Mouse (Mus musculus) left cerebral cortex, postnatal 36 days (tissue): ENCODE results near the gene Tgm5. TPM values are rescaled to one million over a fixed set of nuclear protein-coding genes. Genes with fewer than 3 reads are reported as not detected.
"Not testable (repeated sequence)": the region's sequence is repeated elsewhere in the genome, so short reads cannot be mapped to it uniquely, and the experiment has no call there.

Source experiments
- DNase-seq, 2 experiments: peaks; one replicate each; pipeline ENCODE4 v3.0.0; 2021 to 2022; ENCODE audit warnings: low spot score in 2 of 2, mixed read lengths in 1 of 2
- intact Hi-C: fragments of 180-260 bp; cut with DNase I; formaldehyde crosslinking; loops from one replicate; pipeline ENCODE4 v1.15.1; 2025
- total RNA-seq, 2 experiments: library from RNA; stranded (reverse); gene quantifications; 2 replicates each; pipeline ENCODE4 v1.2.3; 2021

The Tgm5 gene
- not detected for total RNA-seq

DNA sequence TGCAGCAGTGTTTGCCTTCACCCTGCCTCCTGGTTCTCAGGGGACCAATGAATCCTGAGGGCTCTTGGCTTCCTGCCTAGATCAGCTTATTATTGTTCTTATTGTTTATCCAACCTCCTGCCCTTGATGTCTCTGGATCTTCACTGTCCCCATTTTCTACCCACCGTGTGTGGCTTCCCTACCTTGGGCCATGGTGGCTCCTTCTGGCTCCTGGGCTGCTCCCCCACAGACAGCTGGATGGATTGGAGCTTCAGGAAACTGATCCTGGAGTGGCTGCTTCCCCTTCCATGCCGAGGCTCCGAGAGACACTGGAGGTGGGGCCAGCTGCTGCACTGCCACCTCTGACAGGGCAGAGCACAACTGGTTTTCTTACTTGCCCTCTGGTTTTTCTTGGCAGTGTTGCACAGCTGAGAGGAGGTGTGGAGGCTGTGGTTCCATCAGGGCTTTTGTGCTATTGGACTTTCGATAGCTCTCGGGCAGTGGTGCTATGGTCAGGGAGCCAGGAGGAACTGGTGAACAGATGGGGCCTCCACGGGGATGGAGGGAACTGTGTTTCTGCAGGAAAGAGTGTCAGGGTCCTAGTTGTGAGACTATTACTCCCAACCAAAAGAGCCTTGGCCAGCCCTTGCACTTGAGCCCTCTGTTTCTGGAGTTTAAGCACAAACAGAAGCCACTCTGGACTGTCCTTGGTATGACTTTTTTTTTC, at the start of gene Tgm5:
Gene Tgm5 (minus strand): TSS at position 362 of the 706 bp plus-strand sequence.
- intact Hi-C loops, result no loop called here
- DNase-seq, result no peak

DNA sequence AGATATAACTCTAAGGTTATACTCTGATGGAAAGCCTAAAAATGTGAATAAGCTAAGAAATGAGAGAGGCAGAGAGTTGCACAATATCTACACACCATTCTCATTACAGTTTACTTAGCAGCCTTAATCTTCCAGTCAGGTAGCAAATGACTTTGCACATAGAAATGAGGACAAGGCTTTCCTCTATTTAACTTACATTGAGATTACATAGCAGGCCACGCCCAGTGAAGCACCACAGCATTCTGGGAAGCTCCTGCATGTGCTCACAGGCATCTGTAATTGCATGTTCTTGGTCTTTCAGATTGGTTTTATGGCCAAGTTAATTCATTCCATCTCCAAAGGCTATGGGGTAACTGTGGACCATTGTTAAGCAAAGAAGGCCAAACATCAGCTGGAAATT, 47.2 kb upstream of the Tgm5 start:
- no peak for DNase-seq
- intact Hi-C loops, result no loop called here

DNA sequence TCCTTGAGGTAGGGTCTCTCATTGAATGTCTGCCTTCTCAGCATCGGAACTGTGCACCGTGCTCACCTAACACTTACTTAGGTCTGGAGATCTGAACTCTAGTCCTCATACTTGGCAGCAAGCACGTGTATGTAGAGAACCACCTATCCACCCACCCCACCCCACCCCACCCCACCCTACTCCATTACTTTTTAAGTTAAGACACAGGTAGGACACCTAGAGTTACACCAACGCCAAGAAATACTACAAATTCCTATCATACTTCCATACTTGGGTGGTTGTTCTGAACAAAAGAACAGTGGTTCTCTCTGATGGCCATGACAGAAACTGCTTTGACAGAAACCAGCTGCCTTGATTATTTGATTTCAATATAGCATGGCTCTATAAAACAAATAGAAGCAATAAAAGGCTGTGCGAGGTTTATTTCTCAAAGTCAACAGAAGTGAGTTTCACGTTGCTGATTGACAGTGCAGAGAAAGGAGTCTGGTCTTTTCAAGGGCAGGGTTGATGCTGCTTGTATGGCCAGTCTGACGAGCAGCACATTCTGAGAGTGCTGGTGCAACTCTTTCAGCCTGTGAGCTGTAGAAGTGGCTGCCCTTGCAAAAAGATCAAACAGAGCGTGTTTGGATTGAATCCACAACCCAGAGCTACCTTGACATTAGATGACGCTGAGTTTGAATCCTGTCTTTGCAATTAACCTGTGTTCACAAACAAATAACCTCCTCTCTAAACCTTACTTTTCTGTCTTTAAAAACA, 43.4 kb upstream of the Tgm5 start:
- intact Hi-C loops, result no loop called here
- no peak for DNase-seq

DNA sequence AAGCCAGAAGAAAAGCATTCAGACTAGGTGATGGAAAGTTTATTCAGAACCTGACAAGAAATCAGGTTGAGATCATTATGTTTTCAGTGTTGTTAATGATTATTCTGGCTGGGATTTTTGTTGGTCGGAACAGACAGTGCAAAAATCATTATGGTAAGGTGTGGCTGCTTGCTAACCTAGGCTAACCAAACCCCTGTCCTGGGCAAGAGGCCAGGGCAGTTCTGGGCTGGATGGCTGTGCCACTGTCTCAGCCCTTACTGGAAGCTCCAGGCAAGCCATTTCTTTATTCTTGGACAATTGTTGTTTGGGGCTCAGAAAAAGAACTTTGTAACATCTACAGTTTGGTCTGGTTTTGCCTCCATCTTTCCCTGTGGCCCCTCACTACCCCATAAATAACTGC, 41.9 kb upstream of the Tgm5 start:
- DNase-seq, result no peak
- intact Hi-C loops, result no loop called here

DNA sequence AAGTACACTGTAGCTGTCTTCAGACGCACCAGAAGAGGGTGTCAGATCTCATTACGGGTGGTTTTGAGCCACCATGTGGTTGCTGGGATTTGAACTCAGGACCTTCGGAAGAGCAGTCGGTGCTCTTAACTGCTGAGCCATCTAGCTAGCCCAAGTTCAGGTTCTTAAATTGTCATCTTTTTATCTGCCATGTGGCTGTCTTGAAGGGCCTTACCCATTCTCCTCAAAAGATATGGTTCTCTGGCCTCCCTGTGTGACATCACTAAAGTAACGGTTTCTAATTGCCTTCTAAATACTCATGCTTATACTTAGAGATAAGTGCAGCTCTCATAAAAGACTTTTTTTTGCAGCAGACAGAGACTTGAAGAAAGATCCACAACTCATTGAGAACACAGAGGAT, 40.7 kb upstream of the Tgm5 start:
- DNase-seq, intact Hi-C loops: not testable (repeated sequence)

DNA sequence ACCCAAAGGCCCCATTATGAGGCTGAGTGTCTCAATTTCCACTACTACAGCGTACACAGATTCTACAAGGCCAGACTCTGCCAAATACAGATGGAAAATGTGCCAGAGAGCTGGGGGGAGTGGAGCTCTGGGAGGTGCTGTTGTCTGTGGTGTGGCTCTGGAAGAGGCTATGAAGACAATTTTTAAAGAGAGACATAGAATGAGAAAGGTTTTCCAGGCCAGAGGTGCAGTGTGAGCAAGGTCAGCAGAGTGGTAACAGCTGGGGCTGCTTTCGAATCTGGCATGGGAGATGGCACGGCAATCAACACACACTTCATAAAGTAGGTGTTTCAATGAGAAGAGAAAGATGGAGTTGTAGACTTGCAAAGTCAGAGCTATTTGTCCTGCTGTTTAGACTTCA, 33.6 kb upstream of the Tgm5 start:
- intact Hi-C loops, result no loop called here
- DNase-seq, result no peak

DNA sequence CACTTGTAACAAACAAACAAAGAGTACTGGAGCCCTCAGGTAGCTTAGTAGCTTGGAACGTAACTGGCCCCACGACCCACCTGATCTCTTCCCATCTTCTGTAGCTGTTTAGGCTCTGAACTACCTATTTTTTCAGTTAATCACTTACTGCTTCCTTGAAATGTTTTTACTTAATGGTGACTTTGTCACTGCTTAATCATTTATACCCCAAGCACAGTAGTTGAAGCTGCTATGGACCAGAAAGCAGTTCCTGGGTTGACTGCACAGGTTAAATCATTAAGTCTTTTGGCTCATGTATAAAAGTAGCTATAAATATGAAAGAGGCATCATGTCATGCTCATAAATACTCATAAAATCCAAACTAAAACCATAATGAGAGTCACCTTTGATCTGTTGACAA, 29.8 kb upstream of the Tgm5 start:
- intact Hi-C loops, result no loop called here
- no peak for DNase-seq

DNA sequence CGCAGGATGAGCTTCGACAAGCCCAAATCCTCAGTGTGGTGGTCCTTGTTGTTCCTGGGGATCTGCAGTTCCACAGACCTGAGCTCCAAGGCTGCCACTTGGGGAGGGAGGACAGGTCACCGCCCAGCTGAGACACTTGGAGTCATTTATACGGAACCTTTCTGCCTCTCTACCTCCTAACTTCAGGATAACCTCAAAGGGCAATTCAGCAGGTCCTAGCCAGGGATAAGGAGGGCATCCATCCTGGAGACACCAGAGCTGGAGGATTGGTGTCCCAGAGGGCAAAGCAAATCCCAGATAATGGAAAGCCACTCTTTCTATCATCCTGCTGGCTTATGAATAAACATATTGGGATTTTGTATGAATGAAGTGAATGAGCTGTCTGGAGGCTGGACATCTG, 24.1 kb upstream of the Tgm5 start, which contains the start of gene Tgm7:
Gene Tgm7 (minus strand): TSS at position 101 of the 400 bp plus-strand sequence.
- intact Hi-C loops, result no loop called here
- DNase-seq, result no peak

DNA sequence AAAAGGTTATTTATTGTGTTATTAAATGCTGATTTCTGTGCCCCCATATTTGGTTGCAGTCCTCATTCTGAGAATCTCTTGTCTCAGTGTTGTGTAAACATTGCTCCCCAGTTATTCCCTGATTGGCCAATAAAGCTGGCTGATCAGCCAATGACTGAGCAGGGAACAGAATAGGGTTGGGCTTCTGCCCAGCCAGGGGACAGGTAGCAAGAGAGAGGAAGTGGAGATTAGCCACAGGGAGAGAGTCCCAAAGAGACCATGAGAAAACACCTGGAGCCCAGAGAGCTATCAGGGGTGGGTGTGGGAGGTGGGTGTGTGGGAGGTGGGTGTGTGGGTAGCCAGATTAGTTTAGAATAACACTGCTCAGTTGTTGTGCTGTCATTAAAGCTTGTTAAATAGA, 20.3 kb upstream of the Tgm5 start:
- DNase-seq, result no peak
- intact Hi-C loops, result no loop called here

DNA sequence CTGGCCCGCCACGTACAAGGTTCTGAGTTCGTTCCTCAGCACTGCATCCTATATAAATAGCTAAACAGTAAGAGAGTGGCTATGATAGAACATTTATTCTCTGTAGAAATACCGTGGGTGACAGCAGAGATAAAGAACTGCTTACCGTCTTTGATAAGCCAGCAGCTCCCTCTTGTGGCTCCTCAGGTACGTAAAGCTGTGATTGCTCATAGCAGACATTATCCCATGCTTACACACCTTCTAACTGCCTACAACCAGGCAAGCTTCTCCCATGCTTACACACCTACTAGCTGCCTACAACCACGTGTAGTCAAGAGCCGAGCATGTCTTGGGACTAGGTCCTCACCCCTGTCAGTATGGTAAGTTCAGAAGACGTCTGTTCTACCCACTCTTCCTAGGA, 16.4 kb upstream of the Tgm5 start:
- peak; percentile 44 to 54 for DNase-seq
- intact Hi-C loops, result loop anchor here (2.0 kb wide), 1 partner anchor 61 kb away; no protein-coding TSS in a partner anchor

DNA sequence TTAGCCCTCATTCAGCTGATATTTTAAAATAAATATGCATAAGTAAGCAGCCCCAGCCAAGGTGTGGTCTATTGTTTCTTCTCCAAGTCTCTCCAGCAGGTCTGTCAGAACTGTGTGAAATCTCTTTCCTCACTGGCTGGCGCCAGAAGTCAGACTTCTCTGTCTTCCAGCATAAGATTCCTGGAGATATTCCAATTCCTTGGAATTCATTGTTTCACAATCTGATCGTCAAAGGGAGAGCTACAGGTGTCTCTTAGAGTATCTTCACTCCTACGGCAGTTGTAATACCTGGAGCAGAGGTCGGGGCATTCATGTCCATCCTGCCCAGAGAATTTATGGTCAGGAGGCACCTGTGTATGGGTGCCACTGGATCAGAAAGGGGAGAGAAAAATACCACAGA, 4.1 kb upstream of the Tgm5 start:
- intact Hi-C loops, result no loop called here
- DNase-seq, result no peak

DNA sequence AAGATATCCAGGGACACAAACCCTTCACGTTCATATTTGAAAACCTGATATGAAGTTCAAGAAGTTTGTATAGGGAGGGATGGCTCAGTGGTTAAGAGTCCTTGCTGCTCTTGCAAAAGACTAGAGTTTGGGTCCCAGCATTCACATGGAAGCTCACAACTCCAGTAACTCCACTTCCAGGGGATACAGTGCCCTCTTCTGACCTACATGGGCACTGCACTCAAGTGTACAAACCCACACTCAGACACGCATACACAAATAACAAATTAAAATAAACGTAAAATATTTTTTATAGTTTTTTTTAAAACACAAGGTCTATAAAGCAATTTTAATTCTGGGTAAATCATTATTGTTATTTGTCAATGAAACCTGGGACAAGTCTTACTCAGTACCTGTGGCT, 2.9 kb upstream of the Tgm5 start:
- DNase-seq, result no peak

DNA sequence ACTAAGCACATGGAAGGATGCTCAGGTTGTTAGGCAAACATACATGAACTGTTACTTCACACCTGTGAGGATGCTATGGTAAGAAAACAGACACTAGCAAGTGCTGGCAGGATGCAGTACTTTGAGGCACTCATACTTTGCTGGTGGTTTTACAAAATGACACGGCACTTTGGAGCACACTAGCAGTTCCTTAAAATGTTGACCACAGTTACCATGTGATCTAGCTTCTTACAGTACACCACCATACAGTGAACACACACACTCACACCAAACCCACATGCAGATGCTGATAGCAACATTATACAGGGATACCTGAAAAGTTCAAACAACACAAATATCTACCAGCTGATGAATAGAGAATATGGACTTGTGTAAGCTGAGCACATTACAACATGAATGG, 3.0 kb downstream of the Tgm5 start:
- intact Hi-C loops, result no loop called here
- no peak for DNase-seq

More for the DNA sequence above, 2.9 kb upstream of the Tgm5 start:
- intact Hi-C loops, result no loop called here

DNA sequence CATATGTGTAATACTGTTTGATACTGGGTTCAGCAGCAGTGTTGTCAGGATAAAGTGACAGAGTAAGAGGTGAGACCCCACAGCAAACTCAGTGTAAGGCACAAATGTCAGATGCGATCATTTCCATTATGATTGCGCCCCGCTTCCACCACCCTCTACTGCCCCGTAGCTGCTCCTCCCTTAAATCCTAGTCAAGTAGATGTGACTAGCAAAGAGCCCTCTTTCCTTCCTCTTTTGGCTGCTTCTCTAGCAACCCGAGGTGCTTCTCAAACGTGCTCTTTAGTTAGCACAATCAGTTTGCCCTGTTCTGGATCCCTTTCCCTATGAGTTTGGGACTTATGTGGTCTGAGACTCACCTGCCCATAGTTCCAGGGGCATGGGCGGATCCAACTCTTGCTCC, 10.9 kb downstream of the Tgm5 start:
- DNase-seq, result no peak
- intact Hi-C loops, result no loop called here

DNA sequence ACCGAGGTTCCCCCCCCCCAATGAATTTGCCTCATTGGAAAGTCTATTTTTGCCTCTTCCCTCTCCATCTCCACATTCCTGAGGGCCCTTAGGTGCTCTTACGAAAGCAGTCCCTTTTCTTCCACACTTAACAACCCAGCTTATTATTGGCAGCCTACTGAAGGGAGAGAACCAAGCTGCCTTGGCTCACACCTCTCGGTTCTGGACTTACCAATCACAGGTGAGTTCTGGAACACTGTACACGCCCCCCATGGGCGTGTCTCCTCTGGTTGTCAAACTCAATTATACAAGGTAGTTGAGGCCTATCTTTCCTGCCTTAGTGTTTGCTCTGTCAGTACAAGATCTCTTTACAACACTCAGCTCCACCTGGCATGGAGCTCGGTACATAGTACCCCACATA, 13.8 kb downstream of the Tgm5 start:
- no peak for DNase-seq
- intact Hi-C loops, result no loop called here

DNA sequence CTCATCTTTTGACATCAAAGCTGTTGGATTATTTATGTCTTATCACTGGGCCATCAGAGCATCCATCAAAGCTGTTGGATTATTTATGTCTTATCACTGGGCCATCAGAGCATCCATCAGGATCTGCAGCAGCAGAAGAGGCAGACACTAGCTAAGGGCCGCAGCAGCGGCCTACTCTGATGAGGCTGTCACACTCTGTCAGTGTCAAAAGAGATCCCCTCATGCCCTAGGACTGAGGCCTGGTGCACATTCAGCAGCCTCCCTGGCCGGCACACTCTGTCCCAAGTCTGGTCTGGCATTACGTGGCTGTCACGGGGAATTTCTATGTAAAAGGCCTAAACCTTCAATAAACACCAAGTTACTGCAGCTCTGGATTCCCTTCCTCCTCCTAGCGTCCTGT, 16.1 kb downstream of the Tgm5 start:
- intact Hi-C loops, result no loop called here
- DNase-seq, result no peak

DNA sequence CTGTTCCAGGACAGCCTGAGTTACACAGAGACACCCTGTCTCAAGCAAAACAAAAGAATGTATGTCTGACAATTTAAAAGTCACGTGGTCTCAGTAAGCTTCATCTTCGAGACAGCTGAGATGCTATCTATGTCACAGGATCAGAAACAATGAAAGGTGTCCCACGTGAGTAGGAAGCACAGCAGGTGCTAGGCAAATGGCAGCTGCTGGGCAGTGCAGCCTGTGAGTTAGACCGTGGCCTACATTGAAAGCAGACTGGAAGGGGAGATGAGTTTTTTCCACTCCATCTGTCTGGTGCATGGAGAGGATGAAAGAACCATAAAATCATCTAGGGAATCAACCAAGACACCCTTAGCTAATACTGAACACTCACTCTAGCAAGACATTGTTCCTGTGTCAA, 18.5 kb downstream of the Tgm5 start:
- intact Hi-C loops, result no loop called here
- DNase-seq, result no peak

DNA sequence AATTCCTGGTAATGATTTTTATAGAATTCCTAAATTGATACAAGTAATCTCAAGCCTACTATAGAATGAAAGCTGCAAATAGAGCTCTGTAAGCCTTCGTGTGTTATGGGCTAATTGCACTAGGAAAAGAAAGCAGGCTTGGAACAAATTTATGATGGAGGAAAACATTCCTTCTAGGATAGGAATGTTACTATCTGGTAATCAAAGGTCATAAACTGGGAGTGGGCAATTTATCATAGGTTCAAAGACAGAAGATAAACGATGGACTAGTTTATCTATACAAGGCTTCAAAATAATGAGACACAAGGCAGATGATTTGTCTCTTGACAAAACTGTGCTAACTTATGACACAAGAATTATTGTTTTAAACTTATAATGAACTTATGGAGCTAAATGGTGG, 24.3 kb downstream of the Tgm5 start:
- intact Hi-C loops, result no loop called here
- DNase-seq, result no peak

DNA sequence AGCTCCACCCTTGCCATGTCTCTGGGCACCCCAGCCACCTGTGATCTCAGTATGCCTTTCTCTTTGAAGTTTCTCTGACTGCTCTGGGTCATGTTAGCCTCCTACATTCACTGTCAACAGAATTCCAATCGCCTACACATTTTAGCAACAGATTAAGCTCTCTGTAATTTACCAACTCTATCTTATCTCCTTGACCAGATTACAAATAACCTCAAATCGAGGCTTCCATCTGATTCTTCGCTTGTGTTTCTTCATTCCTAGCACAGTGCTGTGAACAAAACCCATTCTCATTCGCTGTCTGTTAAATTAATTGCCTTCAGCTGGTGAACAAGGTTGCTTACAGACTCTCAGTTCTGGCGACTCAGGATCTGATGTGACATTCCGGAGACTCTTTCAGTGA, 27.6 kb downstream of the Tgm5 start:
- DNase-seq, result no peak
- intact Hi-C loops, result no loop called here

DNA sequence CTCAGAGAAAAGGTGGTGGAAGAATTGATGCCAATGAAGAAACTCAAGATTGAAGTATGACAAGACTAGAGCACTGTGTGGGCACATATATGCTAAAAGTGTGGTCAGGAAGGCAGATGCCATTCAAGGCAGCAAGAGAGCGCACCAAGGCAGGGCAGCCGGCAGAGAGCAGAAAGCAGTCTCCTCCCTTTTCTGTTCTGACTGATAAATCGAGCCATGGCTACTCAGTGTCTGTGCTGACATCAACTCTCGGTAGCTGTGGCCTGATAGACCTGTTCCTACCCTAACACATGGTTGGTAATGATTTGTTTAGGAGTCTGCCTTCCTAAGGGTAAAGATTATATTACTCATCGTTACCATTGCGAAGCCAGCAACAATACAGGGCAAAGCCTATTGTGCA, 29.7 kb downstream of the Tgm5 start:
- intact Hi-C loops, result no loop called here
- DNase-seq, result no peak

DNA sequence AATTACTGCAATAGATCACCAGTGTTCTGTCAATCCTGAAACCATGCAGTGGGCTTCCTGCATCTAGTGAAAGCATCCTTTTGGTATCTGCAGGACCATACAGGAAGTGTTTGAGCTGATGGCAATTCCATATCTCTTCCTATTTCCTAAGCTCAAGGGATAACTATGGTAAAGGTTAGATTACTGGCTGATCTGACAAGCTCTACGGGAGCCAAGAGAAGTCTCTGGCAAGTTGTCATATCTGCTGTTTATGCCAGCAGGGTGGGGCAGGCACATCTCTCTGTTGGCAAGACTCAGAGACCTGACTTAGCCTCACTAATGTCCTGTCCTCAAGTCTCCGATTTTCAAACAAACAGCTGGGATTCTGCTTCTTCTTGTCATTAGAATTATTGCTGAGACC, 31.6 kb downstream of the Tgm5 start:
- intact Hi-C loops, result no loop called here
- DNase-seq, result no peak
